Mouse (Mus musculus) lung, postnatal 0 days (tissue): ENCODE data around the gene Jmjd7.

Experiments used
- CTCF ChIP-seq: IDR thresholded peaks from 2 replicates; pipeline ENCODE4 v1.5.1; 2016; ENCODE audit warnings: antibody characterized with exemption, mild to moderate bottlenecking
- EP300 ChIP-seq: IDR thresholded peaks from 2 replicates; pipeline ENCODE4 v1.6.1; 2016; ENCODE audit warnings: antibody characterized with exemption, mild to moderate bottlenecking, control low read depth

GRCm38 (mm10) chr2:119993515-119993914, 33.8 kb upstream of the Jmjd7 start:
- no peak for TF ChIP-seq CTCF
- TF ChIP-seq EP300, result no peak
